Mouse (Mus musculus) hematopoietic stem cell, adult 5-6 weeks (primary cell): ENCODE data around the gene Rin3. TPM values are rescaled to one million over a fixed set of nuclear protein-coding genes. Genes with fewer than 3 reads are reported as not detected.
"Not testable (repeated sequence)": the region's sequence is repeated elsewhere in the genome, so short reads cannot be mapped to it uniquely, and the experiment has no call there.

Experiments used
- ATAC-seq, 2 experiments: fragments of 125-278 bp in 1 of 2; replicated peaks in 1 of 2; 2 replicates each; pipeline ENCODE4 v1.8.0; 2016 to 2017; ENCODE audit warnings: inconsistent platforms in 2 of 2, mild to moderate bottlenecking in 2 of 2, moderate number of reproducible peaks in 2 of 2, low read depth in 1 of 2, moderate TSS enrichment in 1 of 2; ENCODE audit not compliant: low FRiP score in 2 of 2, poor library complexity in 2 of 2, severe bottlenecking in 2 of 2, insufficient read depth in 1 of 2, low TSS enrichment in 1 of 2
- total RNA-seq: library from RNA; stranded (forward); fragments of 172-1452, 232-1000 nt; gene quantifications from 2 replicates; pipeline ENCODE4 v1.2.3, GENCODE M21; 2017

Rin3 gene
- total RNA-seq, 1 experiment from 2014 or later = 41.8 TPM

GRCm38 (mm10) chr12:102270776-102271405 is 12.0 kb upstream of the Rin3 start:
- 0 out of 4 replicates have a peak, but pooled peaks of 1 of the 2 experiments have one; percentile 14 for ATAC-seq

GRCm38 (mm10) chr12:102271447-102271846 is 11.4 kb upstream of the Rin3 start:
- ATAC-seq = no peak

GRCm38 (mm10) chr12:102275833-102276443 is 6.9 kb upstream of the Rin3 start:
- ATAC-seq = no peak

GRCm38 (mm10) chr12:102280290-102280689 is 2.6 kb upstream of the Rin3 start:
- ATAC-seq = not testable (repeated sequence)

- no peak for ATAC-seq
Observed at GRCm38 (mm10) chr12:102280867-102281503, 1.9 kb upstream of the Rin3 start.

GRCm38 (mm10) chr12:102282126-102282525 is 722 bp upstream of the Rin3 start:
- peak; percentile 38 to 63; a peak in 3 of 4 replicates for ATAC-seq

GRCm38 (mm10) chr12:102283483-102284266 is 827 bp downstream of the Rin3 start:
- ATAC-seq = no peak

- no peak for ATAC-seq
Observed at GRCm38 (mm10) chr12:102284267-102284610, 1.4 kb downstream of the Rin3 start.

GRCm38 (mm10) chr12:102284618-102285159 is 1.8 kb downstream of the Rin3 start:
- no peak for ATAC-seq

- no peak for ATAC-seq
Observed at GRCm38 (mm10) chr12:102285318-102285717, 2.5 kb downstream of the Rin3 start.

- ATAC-seq = no peak
Observed at GRCm38 (mm10) chr12:102285779-102286178, 2.9 kb downstream of the Rin3 start.

GRCm38 (mm10) chr12:102286681-102287414 is 4.0 kb downstream of the Rin3 start:
- ATAC-seq = no peak

- ATAC-seq = no peak
Observed at GRCm38 (mm10) chr12:102287904-102288602, 5.2 kb downstream of the Rin3 start.

- ATAC-seq = no peak
Observed at GRCm38 (mm10) chr12:102288846-102289245, 6.0 kb downstream of the Rin3 start.

GRCm38 (mm10) chr12:102289568-102289967 is 6.7 kb downstream of the Rin3 start:
- ATAC-seq = no peak

- ATAC-seq = peak; percentile 17 to 34; a peak in 2 of 4 replicates
Observed at GRCm38 (mm10) chr12:102290662-102291061, 7.8 kb downstream of the Rin3 start.
